In the genomic region with DNA sequence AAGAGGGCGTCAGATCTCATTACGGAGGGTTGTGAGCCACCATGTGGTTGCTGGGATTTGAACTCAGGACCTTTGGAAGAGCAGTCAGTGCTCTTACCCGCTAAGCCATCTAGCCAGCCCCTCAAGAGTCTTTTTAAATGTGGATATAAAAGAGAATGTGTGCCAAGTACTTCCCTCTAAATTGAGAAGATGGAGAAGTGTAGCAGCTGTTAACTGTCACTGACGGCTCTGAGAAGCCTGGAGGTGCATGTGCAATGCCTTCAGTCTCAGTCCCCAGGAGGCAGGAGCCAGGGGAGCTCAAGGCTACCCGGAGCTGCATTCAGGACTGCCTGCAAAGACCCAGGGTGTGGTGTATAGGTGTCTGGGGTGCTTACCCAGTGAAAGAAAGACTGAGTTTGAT, we compare ENCODE assay signal across 18 mouse cellular contexts.
"Had no signal": no experiment of that assay in that cellular context is flagged by ENCODE, and none has a peak within 500 bp of the region (broad histone marks: within the 10 kb centered on the region; RNA-seq: fewer than 3 reads in every experiment).

No protein-coding gene starts in this region.

- H3K4me3 ChIP-seq: intestine, embryonic 15.5 days; limb, embryonic 10.5 days; limb, embryonic 13.5 days; liver, embryonic 12.5 days; liver, embryonic 15.5 days; lung, embryonic 15.5 days; megakaryocyte, embryonic 14.5 days; midbrain, embryonic 10.5 days; midbrain, embryonic 13.5 days had no signal

- H3K4me2 ChIP-seq: intestine, embryonic 15.5 days; limb, embryonic 13.5 days; liver, embryonic 12.5 days; liver, embryonic 15.5 days; lung, embryonic 15.5 days; midbrain, embryonic 13.5 days had no signal

- H3K9me3 ChIP-seq: intestine, embryonic 15.5 days; limb, embryonic 10.5 days; limb, embryonic 13.5 days; liver, embryonic 12.5 days; liver, embryonic 15.5 days; lung, embryonic 15.5 days; megakaryocyte, embryonic 14.5 days; midbrain, embryonic 10.5 days; midbrain, embryonic 13.5 days had no signal

- ATAC-seq: intestine, embryonic 15.5 days; liver, embryonic 12.5 days; midbrain, embryonic 13.5 days had no signal

- H3K27me3 ChIP-seq: intestine, embryonic 15.5 days; limb, embryonic 13.5 days; liver, embryonic 12.5 days; lung, embryonic 15.5 days; megakaryocyte, embryonic 14.5 days had no signal

- DNase-seq: kidney, adult 18-20 months; kidney, adult 9 months; kidney, postnatal 14 days; kidney, postnatal 4 days; liver; thymus, adult 2 months; thymus, postnatal 14 days; thymus, postnatal 4 days had no signal

- H3K9ac ChIP-seq: intestine, embryonic 15.5 days; limb, embryonic 13.5 days; liver, embryonic 12.5 days; liver, embryonic 15.5 days; lung, embryonic 15.5 days; midbrain, embryonic 13.5 days had no signal

- H3K27ac ChIP-seq: intestine, embryonic 15.5 days; limb, embryonic 10.5 days; limb, embryonic 13.5 days; liver, embryonic 12.5 days; liver, embryonic 15.5 days; lung, embryonic 15.5 days; midbrain, embryonic 10.5 days; midbrain, embryonic 13.5 days; stomach, postnatal 0 days had no signal
